Mouse (Mus musculus): ENCODE measurements around the gene Tmem248. TPM values are rescaled to one million over a fixed set of nuclear protein-coding genes. Genes with fewer than 3 reads are reported as not detected.
"Not testable (repeated sequence)": the region's sequence is repeated elsewhere in the genome, so short reads cannot be mapped to it uniquely, and the experiment has no call there.

The Tmem248 gene
- polyA plus RNA-seq, 1 experiment from 2014 or later = 37.1 TPM

DNA sequence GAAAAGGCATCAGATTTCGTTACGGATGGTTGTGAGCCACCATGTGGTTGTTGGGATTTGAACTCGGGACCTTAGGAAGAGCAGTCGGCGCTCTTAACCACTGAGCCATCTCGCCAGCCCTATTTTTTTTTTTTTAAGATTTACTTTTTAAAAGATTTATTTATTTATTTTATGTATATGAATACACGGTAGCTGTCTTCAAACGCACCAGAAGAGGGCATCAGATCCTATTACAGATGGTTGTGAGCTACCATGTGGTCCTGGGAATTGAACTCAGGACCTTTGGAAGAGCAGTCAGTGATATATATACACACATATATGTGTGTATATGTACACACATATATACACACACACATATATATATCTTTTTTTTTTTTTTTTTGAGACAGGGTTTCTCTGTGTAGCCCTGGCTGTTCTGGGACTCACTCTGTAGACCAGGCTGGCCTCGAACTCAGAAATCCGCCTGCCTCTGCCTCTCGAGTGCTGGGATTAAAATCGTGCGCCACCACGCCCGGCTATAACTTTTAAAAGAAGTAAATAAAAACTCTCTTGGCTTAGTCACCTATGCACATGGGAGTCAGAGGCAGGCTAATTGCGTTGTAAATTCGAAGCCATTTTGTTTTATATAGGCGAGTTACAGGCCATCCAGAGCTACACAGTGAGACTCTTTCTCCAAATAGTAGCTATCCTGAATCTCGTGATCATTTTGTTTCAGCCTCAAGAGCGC, 39.1 kb downstream of the Tmem248 start:
- not testable (repeated sequence) for H3K9me3 ChIP-seq (replicated peaks; ENCODE audit: control insufficient read depth, low read length); H3K36me3 ChIP-seq (replicated peaks; ENCODE audit: control insufficient read depth, insufficient read depth, low read depth, low read length); H3K4me1 ChIP-seq (ENCODE audit: control insufficient read depth, insufficient read depth, low read length); H3K27ac ChIP-seq (replicated peaks; ENCODE audit: low read depth, low read length); H3K9ac ChIP-seq (replicated peaks; ENCODE audit: low read length); H3K27me3 ChIP-seq (ENCODE audit: control insufficient read depth, insufficient read depth, low read length)
- WGBS = 29% methylated on average over 20 of the region's 20 CpGs
- Histone ChIP-seq H3K4me2 (ENCODE audit: low read depth, low read length) (peak overlapping the region; percentile 58), H3K4me3 (ENCODE audit: low read depth, low read length) (peak overlapping the region; percentile 5)
- ATAC-seq (replicated peaks; ENCODE audit: insufficient number of reproducible peaks, low FRiP score, low TSS enrichment, low read depth) = peak; percentile 1; the same call in 1 of the 2 replicates
- DNase-seq (ENCODE audit: low spot score) = peak; percentile 23

- Histone ChIP-seq H3K36me3 (replicated peaks; ENCODE audit: control insufficient read depth, insufficient read depth, low read depth, low read length) (no peaks in the 10 kb centered on the region; the same call in 1 of the 2 replicates), H3K27ac (replicated peaks; ENCODE audit: low read depth, low read length) (no peak overlapping the region), H3K9ac (replicated peaks; ENCODE audit: low read length) (peak overlapping the region; percentile 74), H3K27me3 (ENCODE audit: control insufficient read depth, insufficient read depth, low read length) (no peaks in the 10 kb centered on the region), H3K4me1 (ENCODE audit: control insufficient read depth, insufficient read depth, low read length) (no peaks in the 10 kb centered on the region), H3K4me3 (ENCODE audit: low read depth, low read length) (peak overlapping the region; percentile 66), H3K9me3 (replicated peaks; ENCODE audit: control insufficient read depth, low read length) (no peaks in the 10 kb centered on the region), H3K4me2 (ENCODE audit: low read depth, low read length) (peak overlapping the region; percentile 62)
- WGBS = under 1% methylated on average over 25 of the region's 25 CpGs
- ATAC-seq (replicated peaks; ENCODE audit: insufficient number of reproducible peaks, low FRiP score, low TSS enrichment, low read depth) (peak; percentile 89), DNase-seq (ENCODE audit: low spot score) (peak; percentile 97)
Measured at GRCm38 (mm10) chr5:130256678-130257271, 39.9 kb downstream of the Tmem248 start.

DNA sequence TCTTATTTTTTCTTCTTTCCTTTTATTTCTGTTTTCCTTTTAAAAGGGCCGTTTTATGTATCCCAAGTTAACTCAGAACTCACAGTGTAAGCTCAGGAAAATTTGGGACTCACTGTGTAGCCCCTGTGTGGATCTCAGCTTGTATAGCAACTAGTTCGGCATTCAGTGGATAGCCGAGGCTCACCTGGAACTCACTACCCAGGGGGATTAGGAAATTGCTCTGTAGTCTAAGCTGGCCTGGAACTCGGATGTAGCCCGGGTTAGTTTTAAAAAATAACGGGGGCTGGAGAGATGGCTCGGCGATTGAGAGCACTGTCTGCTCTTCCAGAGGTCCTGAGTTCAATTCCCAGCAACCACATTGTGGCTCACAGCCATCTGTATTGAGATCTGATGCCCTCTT, 40.4 kb downstream of the Tmem248 start:
- 12% methylated on average over 8 of the region's 8 CpGs for WGBS
- peak overlapping the region; percentile 66 for H3K4me3 ChIP-seq (ENCODE audit: low read depth, low read length)
- no peaks in the 10 kb centered on the region for H3K4me1 ChIP-seq (ENCODE audit: control insufficient read depth, insufficient read depth, low read length)
- H3K27ac ChIP-seq (replicated peaks; ENCODE audit: low read depth, low read length) = no peak overlapping the region
- H3K36me3 ChIP-seq (replicated peaks; ENCODE audit: control insufficient read depth, insufficient read depth, low read depth, low read length) = no peaks in the 10 kb centered on the region; the same call in 1 of the 2 replicates
- H3K9me3 ChIP-seq (replicated peaks; ENCODE audit: control insufficient read depth, low read length) = no peaks in the 10 kb centered on the region
- ATAC-seq (replicated peaks; ENCODE audit: insufficient number of reproducible peaks, low FRiP score, low TSS enrichment, low read depth) (0 out of 2 replicates have a peak, but pooled peaks have one; percentile 3), DNase-seq (ENCODE audit: low spot score) (no peak)
- peak overlapping the region; percentile 74 for H3K9ac ChIP-seq (replicated peaks; ENCODE audit: low read length)
- H3K4me2 ChIP-seq (ENCODE audit: low read depth, low read length) = peak overlapping the region; percentile 62
- no peaks in the 10 kb centered on the region for H3K27me3 ChIP-seq (ENCODE audit: control insufficient read depth, insufficient read depth, low read length)

DNA sequence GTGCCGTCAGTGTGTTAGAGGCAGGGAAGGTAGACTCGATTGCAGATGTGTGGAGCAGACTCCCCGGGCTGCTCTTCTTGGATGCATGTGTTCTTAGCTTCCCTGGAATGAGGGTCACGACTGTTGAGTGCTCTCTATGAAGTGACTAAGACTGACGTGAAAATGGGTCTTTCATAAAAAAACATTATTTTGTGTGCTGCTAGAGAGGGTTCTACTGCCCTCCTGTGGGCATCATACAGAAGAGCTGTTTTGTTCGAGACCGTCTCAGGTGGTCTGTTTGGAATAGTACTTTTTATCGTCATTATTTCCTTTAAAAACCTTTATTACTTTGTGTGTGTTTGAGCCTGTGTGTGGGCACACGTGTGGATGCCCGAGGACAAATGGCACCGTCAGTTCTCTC, 46.6 kb downstream of the Tmem248 start:
- WGBS = 78% methylated on average over 11 of the region's 11 CpGs
- Histone ChIP-seq H3K27ac (replicated peaks; ENCODE audit: low read depth, low read length) (no peak overlapping the region), H3K9ac (replicated peaks; ENCODE audit: low read length) (no peak overlapping the region), H3K36me3 (replicated peaks; ENCODE audit: control insufficient read depth, insufficient read depth, low read depth, low read length) (peaks cover 11% of the 10 kb centered on the region), H3K4me2 (ENCODE audit: low read depth, low read length) (no peak overlapping the region), H3K27me3 (ENCODE audit: control insufficient read depth, insufficient read depth, low read length) (no peaks in the 10 kb centered on the region), H3K4me3 (ENCODE audit: low read depth, low read length) (no peak overlapping the region), H3K9me3 (replicated peaks; ENCODE audit: control insufficient read depth, low read length) (no peaks in the 10 kb centered on the region), H3K4me1 (ENCODE audit: control insufficient read depth, insufficient read depth, low read length) (no peaks in the 10 kb centered on the region)
- no peak for ATAC-seq (replicated peaks; ENCODE audit: insufficient number of reproducible peaks, low FRiP score, low TSS enrichment, low read depth)
- DNase-seq (ENCODE audit: low spot score) = no peak

DNA sequence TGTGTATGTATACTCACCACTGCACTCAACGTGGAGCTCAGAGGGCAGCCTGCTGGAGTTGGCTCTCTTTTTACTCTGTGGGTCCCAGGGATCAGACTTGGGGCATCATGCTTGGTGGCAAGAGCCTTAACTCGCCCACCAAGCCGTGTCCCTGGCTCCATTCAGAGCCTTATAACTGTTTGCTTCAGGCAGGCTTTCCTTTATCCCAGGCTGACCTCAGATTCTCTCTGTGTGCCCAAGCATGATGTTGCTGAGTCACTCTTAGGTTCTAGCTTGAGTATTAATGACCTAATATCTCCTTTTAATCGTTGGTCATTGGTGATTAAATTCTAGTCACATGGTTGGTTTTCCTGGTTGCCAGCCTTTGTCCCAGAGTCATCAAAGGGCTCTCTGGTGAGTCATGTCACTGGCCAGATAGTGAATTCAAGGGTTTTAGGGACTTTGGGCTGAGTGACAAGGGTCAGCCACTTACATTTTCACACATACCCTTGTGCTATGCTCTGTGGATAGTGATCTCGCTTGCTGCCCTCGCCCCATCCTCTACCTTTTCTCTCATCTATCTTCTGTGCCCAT, 47.6 kb downstream of the Tmem248 start:
- no peak overlapping the region for H3K9ac ChIP-seq (replicated peaks; ENCODE audit: low read length)
- H3K4me1 ChIP-seq (ENCODE audit: control insufficient read depth, insufficient read depth, low read length) = no peaks in the 10 kb centered on the region
- no peak for DNase-seq (ENCODE audit: low spot score)
- H3K27ac ChIP-seq (replicated peaks; ENCODE audit: low read depth, low read length) = no peak overlapping the region
- no peaks in the 10 kb centered on the region for H3K27me3 ChIP-seq (ENCODE audit: control insufficient read depth, insufficient read depth, low read length)
- H3K4me3 ChIP-seq (ENCODE audit: low read depth, low read length) = no peak overlapping the region
- H3K9me3 ChIP-seq (replicated peaks; ENCODE audit: control insufficient read depth, low read length) = no peaks in the 10 kb centered on the region
- no peak for ATAC-seq (replicated peaks; ENCODE audit: insufficient number of reproducible peaks, low FRiP score, low TSS enrichment, low read depth)
- peaks cover 11% of the 10 kb centered on the region for H3K36me3 ChIP-seq (replicated peaks; ENCODE audit: control insufficient read depth, insufficient read depth, low read depth, low read length)
- 91% methylated on average over 6 of the region's 6 CpGs for WGBS
- H3K4me2 ChIP-seq (ENCODE audit: low read depth, low read length) = no peak overlapping the region

DNA sequence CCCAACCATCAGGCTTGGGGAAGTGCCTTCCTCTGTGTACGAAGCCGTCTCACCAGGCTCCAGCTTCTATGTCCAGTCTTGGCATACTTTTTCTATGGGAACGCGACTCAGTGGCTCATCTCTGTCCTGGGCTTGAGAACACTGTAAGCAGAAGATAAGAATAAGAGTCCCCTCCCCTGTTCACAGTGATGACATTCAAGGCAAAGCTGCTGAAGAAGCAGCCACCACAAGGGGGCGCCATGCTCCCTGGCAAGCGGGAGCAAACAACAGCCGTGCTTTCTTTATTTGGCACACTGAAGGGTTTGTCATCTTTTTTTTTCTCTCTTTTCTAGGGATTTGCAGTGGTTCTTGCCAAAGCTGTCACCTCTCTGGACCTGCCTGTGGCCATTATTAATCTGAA, 49.8 kb downstream of the Tmem248 start:
- H3K4me3 ChIP-seq (ENCODE audit: low read depth, low read length) = no peak overlapping the region
- H3K4me1 ChIP-seq (ENCODE audit: control insufficient read depth, insufficient read depth, low read length) = no peaks in the 10 kb centered on the region
- H3K36me3 ChIP-seq (replicated peaks; ENCODE audit: control insufficient read depth, insufficient read depth, low read depth, low read length) = peaks cover 11% of the 10 kb centered on the region
- no peak overlapping the region for H3K4me2 ChIP-seq (ENCODE audit: low read depth, low read length)
- WGBS = 88% methylated on average over 7 of the region's 7 CpGs
- no peak overlapping the region for H3K27ac ChIP-seq (replicated peaks; ENCODE audit: low read depth, low read length)
- no peak overlapping the region for H3K9ac ChIP-seq (replicated peaks; ENCODE audit: low read length)
- ATAC-seq (replicated peaks; ENCODE audit: insufficient number of reproducible peaks, low FRiP score, low TSS enrichment, low read depth) (no peak), DNase-seq (ENCODE audit: low spot score) (peak; percentile 46)
- no peaks in the 10 kb centered on the region for H3K27me3 ChIP-seq (ENCODE audit: control insufficient read depth, insufficient read depth, low read length)
- no peaks in the 10 kb centered on the region for H3K9me3 ChIP-seq (replicated peaks; ENCODE audit: control insufficient read depth, low read length)

- Histone ChIP-seq H3K9ac (replicated peaks; ENCODE audit: low read length) (no peak overlapping the region), H3K4me3 (ENCODE audit: low read depth, low read length) (no peak overlapping the region), H3K4me2 (ENCODE audit: low read depth, low read length) (no peak overlapping the region), H3K9me3 (replicated peaks; ENCODE audit: control insufficient read depth, low read length) (no peaks in the 10 kb centered on the region), H3K27ac (replicated peaks; ENCODE audit: low read depth, low read length) (no peak overlapping the region), H3K27me3 (ENCODE audit: control insufficient read depth, insufficient read depth, low read length) (no peaks in the 10 kb centered on the region), H3K36me3 (replicated peaks; ENCODE audit: control insufficient read depth, insufficient read depth, low read depth, low read length) (peaks cover 11% of the 10 kb centered on the region), H3K4me1 (ENCODE audit: control insufficient read depth, insufficient read depth, low read length) (no peaks in the 10 kb centered on the region)
- 86% methylated on average over 1 of the region's 1 CpGs for WGBS
- ATAC-seq (replicated peaks; ENCODE audit: insufficient number of reproducible peaks, low FRiP score, low TSS enrichment, low read depth) = no peak
- peak; percentile 41 for DNase-seq (ENCODE audit: low spot score)
Measured at GRCm38 (mm10) chr5:130267316-130267715, 50.4 kb downstream of the Tmem248 start.

- Histone ChIP-seq H3K9me3 (replicated peaks; ENCODE audit: control insufficient read depth, low read length) (no peaks in the 10 kb centered on the region), H3K4me1 (ENCODE audit: control insufficient read depth, insufficient read depth, low read length) (no peaks in the 10 kb centered on the region), H3K4me2 (ENCODE audit: low read depth, low read length) (no peak overlapping the region), H3K27ac (replicated peaks; ENCODE audit: low read depth, low read length) (no peak overlapping the region), H3K36me3 (replicated peaks; ENCODE audit: control insufficient read depth, insufficient read depth, low read depth, low read length) (peaks cover 11% of the 10 kb centered on the region), H3K9ac (replicated peaks; ENCODE audit: low read length) (no peak overlapping the region), H3K4me3 (ENCODE audit: low read depth, low read length) (no peak overlapping the region), H3K27me3 (ENCODE audit: control insufficient read depth, insufficient read depth, low read length) (no peaks in the 10 kb centered on the region)
- ATAC-seq (replicated peaks; ENCODE audit: insufficient number of reproducible peaks, low FRiP score, low TSS enrichment, low read depth) (no peak), DNase-seq (ENCODE audit: low spot score) (no peak)
- 84% methylated on average over 11 of the region's 11 CpGs for WGBS
Measured at GRCm38 (mm10) chr5:130268976-130269375, 52.1 kb downstream of the Tmem248 start.

Data from embryonic facial prominence, embryonic 11.5 days (tissue).